Mouse (Mus musculus) heart, postnatal 36 days (tissue): Measurements from ENCODE around the gene Adam17. TPM values are rescaled to one million over a fixed set of nuclear protein-coding genes. Genes with fewer than 3 reads are reported as not detected.
"Not testable (repeated sequence)": the region's sequence is repeated elsewhere in the genome, so short reads cannot be mapped to it uniquely, and the experiment has no call there.

Experiments
- DNase-seq, 2 experiments: peaks; one replicate each; pipeline ENCODE4 v3.0.0; 2021 to 2022
- intact Hi-C: fragments of 180-260 bp; cut with DNase I; formaldehyde crosslinking; loops from one replicate; pipeline ENCODE4 v1.15.1; 2025
- total RNA-seq, 2 experiments: library from RNA; stranded (reverse); gene quantifications; 2 replicates each; pipeline ENCODE4 v1.2.3; 2021

Gene Adam17
- total RNA-seq = 10 to 100 TPM; 48.2 to 54.3 TPM

- DNase-seq = peak; percentile 98 to 99
- intact Hi-C loops = loop anchor here (1.0 to 5.0 kb wide), 4 partner anchors 44 to 169 kb away; partner anchors contain the start of genes Iah1 and Ywhaq
Observed at GRCm38 (mm10) chr12:21373100-21373819, at the start of gene Adam17. Gene Adam17, minus strand, starts transcription at chr12:21373632.

GRCm38 (mm10) chr12:21418621-21419131 is 45.2 kb upstream of the Adam17 start:
- peak in 1 of 2 experiments; percentile 12 for DNase-seq
- intact Hi-C loops = loop anchor here (10.0 kb wide), 1 partner anchor 264 kb away; no protein-coding TSS in a partner anchor

GRCm38 (mm10) chr12:21418083-21418482 is 44.7 kb upstream of the Adam17 start:
- intact Hi-C loops = loop anchor here (10.0 kb wide), 1 partner anchor 263 kb away; no protein-coding TSS in a partner anchor
- no peak for DNase-seq

- DNase-seq = peak; percentile 93 to 94
- intact Hi-C loops = loop anchor here (1.0 to 10.0 kb wide), 3 partner anchors 44 to 263 kb away; partner anchors contain the start of genes Adam17 and Itgb1bp1
Observed at GRCm38 (mm10) chr12:21417100-21418070, 44.0 kb upstream of the Adam17 start, which contains the start of gene Ywhaq. Gene Ywhaq, minus strand, starts transcription at chr12:21417637.

- DNase-seq = peak in 1 of 2 experiments; percentile 19
- intact Hi-C loops = loop anchor here (2.0 to 10.0 kb wide), 2 partner anchors 130 to 262 kb away; partner anchors contain the start of gene Itgb1bp1
Observed at GRCm38 (mm10) chr12:21416506-21416905, 43.1 kb upstream of the Adam17 start.

GRCm38 (mm10) chr12:21410620-21411019 is 37.2 kb upstream of the Adam17 start:
- intact Hi-C loops = loop anchor here (10.0 kb wide), 1 partner anchor 256 kb away; no protein-coding TSS in a partner anchor
- no peak for DNase-seq

- intact Hi-C loops = loop anchor here (10.0 kb wide), 1 partner anchor 255 kb away; no protein-coding TSS in a partner anchor
- DNase-seq = no peak
Observed at GRCm38 (mm10) chr12:21409651-21410050, 36.2 kb upstream of the Adam17 start.

- intact Hi-C loops = no loop called here
- DNase-seq = no peak
Observed at GRCm38 (mm10) chr12:21408789-21409367, 35.4 kb upstream of the Adam17 start.

- DNase-seq = no peak
- intact Hi-C loops = no loop called here
Observed at GRCm38 (mm10) chr12:21402771-21403170, 29.3 kb upstream of the Adam17 start.

- DNase-seq = no peak
Observed at GRCm38 (mm10) chr12:21386201-21386600, 12.8 kb upstream of the Adam17 start.

GRCm38 (mm10) chr12:21378765-21379346 is 5.4 kb upstream of the Adam17 start:
- intact Hi-C loops, DNase-seq: not testable (repeated sequence)

More at GRCm38 (mm10) chr12:21386201-21386600, 12.8 kb upstream of the Adam17 start:
- intact Hi-C loops = no loop called here

- no peak for DNase-seq
- intact Hi-C loops = no loop called here
Observed at GRCm38 (mm10) chr12:21375376-21376157, 2.1 kb upstream of the Adam17 start.

- intact Hi-C loops = loop anchor here (1.0 to 5.0 kb wide), 4 partner anchors 43 to 168 kb away; partner anchors contain the start of genes Iah1 and Ywhaq
- DNase-seq = no peak
Observed at GRCm38 (mm10) chr12:21373820-21374475, 516 bp upstream of the Adam17 start.

GRCm38 (mm10) chr12:21370035-21370611 is 3.3 kb downstream of the Adam17 start:
- DNase-seq = no peak
- intact Hi-C loops = loop anchor here (5.0 kb wide), 3 partner anchors 53 to 172 kb away; partner anchors contain the start of gene Iah1

- no peak for DNase-seq
- intact Hi-C loops = no loop called here
Observed at GRCm38 (mm10) chr12:21369087-21369410, 4.4 kb downstream of the Adam17 start.

- peak in 1 of 2 experiments; percentile 16 for DNase-seq
- intact Hi-C loops = no loop called here
Observed at GRCm38 (mm10) chr12:21368376-21369086, 4.9 kb downstream of the Adam17 start.
